Mouse (Mus musculus) midbrain, postnatal 0 days (tissue): ENCODE measurements around the gene Stk32b. TPM values are rescaled to one million over a fixed set of nuclear protein-coding genes. Genes with fewer than 3 reads are reported as not detected.

ENCODE experiments used
- ATAC-seq: fragments of 200-750 bp; cut with Nextera tagmentation; 2 replicates; pipeline ENCODE4 v1.8.0; 2017; ENCODE audit warnings: moderate number of reproducible peaks, mild to moderate bottlenecking, moderate TSS enrichment, moderate library complexity; ENCODE audit not compliant: low FRiP score
- DNase-seq: peaks from one replicate; pipeline ENCODE4 v3.0.0-alpha.2; 2015; ENCODE audit warnings: low spot score
- H3K27ac ChIP-seq: fragments of 300-500 bp; sonication (generic); 2 replicates; pipeline ENCODE4 v1.5.1; 2014; ENCODE audit warnings: low read depth, mild to moderate bottlenecking, low read length, mixed read lengths
- H3K27me3 ChIP-seq: fragments of 300-500 bp; sonication (generic); 2 replicates; pipeline ENCODE4 v1.6.1; 2014; ENCODE audit warnings: low read length, control low read depth, mixed read lengths; ENCODE audit not compliant: insufficient read depth
- H3K36me3 ChIP-seq: fragments of 300-500 bp; sonication (generic); 2 replicates; pipeline ENCODE4 v1.6.1; 2014; ENCODE audit warnings: low read length, control low read depth, mixed read lengths; ENCODE audit not compliant: insufficient read depth
- H3K4me1 ChIP-seq: fragments of 300-500 bp; sonication (generic); 2 replicates; pipeline ENCODE4 v1.6.1; 2014; ENCODE audit warnings: mild to moderate bottlenecking, control low read depth, antibody characterized with exemption, low read length, mixed read lengths; ENCODE audit not compliant: insufficient read depth
- H3K4me2 ChIP-seq: fragments of 300-500 bp; sonication (generic); 2 replicates; pipeline ENCODE4 v1.6.1; 2014; ENCODE audit warnings: low read depth, mild to moderate bottlenecking, low read length, mixed read lengths; ENCODE audit not compliant: poor library complexity, severe bottlenecking
- H3K4me3 ChIP-seq: fragments of 300-500 bp; sonication (generic); 2 replicates; pipeline ENCODE4 v1.5.1; 2014; ENCODE audit warnings: low read depth, mild to moderate bottlenecking, low read length, moderate library complexity
- H3K9ac ChIP-seq: fragments of 300-500 bp; sonication (generic); replicated peaks from 2 replicates; pipeline ENCODE4 v1.6.1; 2014; ENCODE audit warnings: mild to moderate bottlenecking, low read length, moderate library complexity, mixed read lengths; ENCODE audit not compliant: poor library complexity, severe bottlenecking
- H3K9me3 ChIP-seq: fragments of 300-500 bp; sonication (generic); 2 replicates; pipeline ENCODE4 v1.6.1; 2016; ENCODE audit warnings: low read length, control low read depth
- CTCF ChIP-seq: IDR thresholded peaks from 2 replicates; pipeline ENCODE4 v1.5.1; 2016; ENCODE audit warnings: antibody characterized with exemption, mild to moderate bottlenecking
- WGBS: fragments of 180-500 bp; shearing (Covaris S2); extraction: QIAGEN DNeasy Blood & Tissue Kit; methylation state at CpG from one replicate; pipeline ENCODE4 v1.1.7; 2014; 5-methylcytosine and 5-hydroxymethylcytosine counted together
- polyA plus RNA-seq: library from polyadenylated mRNA; unstranded; fragments of >200 nt; fragmentation: Nextera tagmentation; extraction: Ambion mirVana; gene quantifications from 2 replicates; pipeline ENCODE4 v1.2.1, GENCODE M21; 2015
- total RNA-seq: library from RNA; depleted of rRNA; stranded (reverse); fragments of >200 nt; gene quantifications from 2 replicates; pipeline ENCODE4 v1.2.3, GENCODE M21; 2014

Gene Stk32b
- total and polyA plus RNA-seq, 2 experiments from 2014 or later = 28.5 to 30.6 TPM

DNA sequence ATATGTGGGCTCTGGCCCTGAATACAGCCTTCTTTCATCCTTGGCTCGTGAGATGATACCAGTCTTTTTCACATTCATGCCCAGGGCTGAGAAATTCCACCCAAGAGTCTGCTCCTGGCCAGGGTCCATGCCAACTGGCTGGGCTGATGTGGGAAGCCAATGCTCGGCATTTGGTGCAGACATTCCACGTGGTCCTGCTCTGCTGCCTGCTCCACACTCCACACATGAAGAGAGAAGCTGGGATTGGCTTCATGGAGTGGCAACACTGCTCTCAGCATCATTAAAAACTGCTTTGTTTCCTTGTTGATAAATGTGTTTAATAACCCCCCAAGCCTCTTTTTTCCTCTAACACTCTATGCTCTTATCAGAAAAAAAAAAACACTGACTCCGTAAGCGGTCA is 61.8 kb downstream of the Stk32b start:
- WGBS = 67% methylated on average over 5 of the region's 5 CpGs
- DNase-seq = no peak
- Histone ChIP-seq H3K9ac (no peak overlapping the region), H3K4me1 (no peaks in the 10 kb centered on the region; the same call in 1 of the 2 replicates), H3K36me3 (no peaks in the 10 kb centered on the region), H3K4me3 (no peak overlapping the region), H3K9me3 (no peaks in the 10 kb centered on the region), H3K4me2 (no peak overlapping the region), H3K27me3 (no peaks in the 10 kb centered on the region), H3K27ac (no peak overlapping the region)
- no peak for TF ChIP-seq CTCF
- ATAC-seq = no peak

DNA sequence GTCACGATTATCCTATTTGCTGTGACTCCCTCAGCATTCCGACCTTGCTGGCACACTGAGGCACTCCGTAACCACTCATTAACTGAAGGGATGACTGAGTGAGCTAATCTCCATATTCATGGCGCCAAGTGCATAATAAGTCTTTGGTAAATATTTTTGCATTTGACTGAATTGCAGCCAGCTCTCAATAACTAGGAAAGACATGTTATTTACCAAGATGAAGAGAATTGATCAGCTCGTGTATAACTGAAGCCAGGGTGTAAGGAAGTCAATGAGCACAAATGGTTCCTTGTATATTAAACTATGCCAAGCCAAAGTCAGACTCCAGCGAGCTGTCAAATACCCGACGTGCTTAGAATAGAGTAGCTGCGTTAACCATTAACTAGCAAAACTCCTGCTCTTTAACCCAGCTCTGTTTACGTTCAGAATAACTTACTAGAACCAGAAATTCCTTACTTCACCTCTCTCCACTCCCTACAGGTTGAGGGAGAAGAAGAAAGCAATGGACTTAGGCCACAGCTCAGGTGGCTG is 66.2 kb downstream of the Stk32b start:
- H3K9ac ChIP-seq = no peak overlapping the region
- H3K4me3 ChIP-seq = no peak overlapping the region
- H3K27me3 ChIP-seq = no peaks in the 10 kb centered on the region
- no peaks in the 10 kb centered on the region for H3K9me3 ChIP-seq
- 47% methylated on average over 10 of the region's 10 CpGs for WGBS
- no peaks in the 10 kb centered on the region for H3K36me3 ChIP-seq
- H3K4me2 ChIP-seq = no peak overlapping the region
- no peaks in the 10 kb centered on the region; the same call in 1 of the 2 replicates for H3K4me1 ChIP-seq
- ATAC-seq = no peak
- TF ChIP-seq CTCF = no peak
- H3K27ac ChIP-seq = no peak overlapping the region
- peak; percentile 25 for DNase-seq

DNA sequence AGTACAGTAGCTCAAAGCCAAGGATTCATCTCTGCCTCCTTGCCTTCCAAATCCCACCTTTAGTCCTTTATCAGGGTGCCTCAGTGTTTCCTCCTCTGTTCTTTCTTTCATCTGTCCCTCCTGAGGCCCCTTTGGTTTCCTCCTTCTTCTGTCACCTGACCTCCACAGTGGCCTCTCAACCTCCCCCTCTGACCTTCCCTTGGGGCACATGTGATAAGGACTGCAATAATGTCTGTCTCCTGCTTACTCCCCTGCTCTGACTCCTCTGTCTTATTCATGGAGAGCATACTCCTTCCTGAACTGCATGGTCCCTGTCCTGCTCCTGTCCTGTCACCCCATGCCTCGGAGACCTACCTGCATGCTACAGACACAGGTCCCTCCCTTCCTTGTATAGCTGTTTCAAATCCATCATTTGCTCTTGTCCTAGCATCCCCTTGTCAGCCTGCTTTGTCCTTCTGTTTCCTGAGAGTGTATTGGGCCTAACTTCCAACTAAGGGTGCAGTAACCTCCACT is 66.8 kb downstream of the Stk32b start:
- H3K9ac ChIP-seq = no peak overlapping the region
- H3K4me3 ChIP-seq = no peak overlapping the region
- H3K36me3 ChIP-seq = no peaks in the 10 kb centered on the region
- TF ChIP-seq CTCF = no peak
- H3K4me2 ChIP-seq = no peak overlapping the region
- no peak overlapping the region for H3K27ac ChIP-seq
- H3K27me3 ChIP-seq = no peaks in the 10 kb centered on the region
- no peak for DNase-seq
- no peaks in the 10 kb centered on the region for H3K9me3 ChIP-seq
- no peaks in the 10 kb centered on the region; the same call in 1 of the 2 replicates for H3K4me1 ChIP-seq
- ATAC-seq = no peak
- 68% methylated on average over 1 of the region's 1 CpGs for WGBS

GRCm38 (mm10) chr5:37644082-37644481 is 72.9 kb downstream of the Stk32b start:
- TF ChIP-seq CTCF = no peak
- Histone ChIP-seq H3K4me1 (no peaks in the 10 kb centered on the region), H3K9me3 (no peaks in the 10 kb centered on the region), H3K4me3 (no peak overlapping the region), H3K36me3 (no peaks in the 10 kb centered on the region), H3K27ac (no peak overlapping the region), H3K9ac (no peak overlapping the region), H3K4me2 (no peak overlapping the region), H3K27me3 (no peaks in the 10 kb centered on the region)
- no peak for ATAC-seq
- WGBS = 44% methylated on average over 7 of the region's 7 CpGs
- DNase-seq = peak; percentile 27

GRCm38 (mm10) chr5:37642486-37642885 is 74.5 kb downstream of the Stk32b start:
- WGBS = 59% methylated on average over 7 of the region's 7 CpGs
- Histone ChIP-seq H3K27ac (no peak overlapping the region), H3K27me3 (no peaks in the 10 kb centered on the region), H3K4me2 (no peak overlapping the region), H3K9ac (no peak overlapping the region), H3K4me3 (no peak overlapping the region), H3K4me1 (no peaks in the 10 kb centered on the region), H3K36me3 (no peaks in the 10 kb centered on the region), H3K9me3 (no peaks in the 10 kb centered on the region)
- DNase-seq = peak; percentile 41
- no peak for ATAC-seq
- no peak for TF ChIP-seq CTCF

DNA sequence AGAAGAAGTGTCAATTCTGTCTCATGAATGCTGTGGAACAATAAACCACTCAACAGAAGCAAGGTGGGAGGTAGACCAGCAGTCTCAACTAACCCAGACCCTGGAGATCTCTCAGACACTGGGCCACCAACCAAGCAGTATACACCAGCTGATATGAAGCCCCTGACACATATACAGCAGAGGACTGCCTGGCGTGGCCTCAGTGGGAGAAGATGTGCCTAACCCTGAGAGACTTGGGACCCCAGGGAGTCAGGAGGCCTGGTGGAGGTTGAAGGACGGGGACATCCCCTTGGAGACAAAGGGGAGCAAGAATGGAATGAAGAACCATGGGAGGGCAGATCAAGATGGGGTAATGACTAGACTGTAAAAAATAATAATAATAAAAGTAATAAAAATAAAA is 82.2 kb downstream of the Stk32b start:
- WGBS = 83% methylated on average over 2 of the region's 2 CpGs
- H3K9ac ChIP-seq = no peak overlapping the region
- no peak for DNase-seq
- H3K27ac ChIP-seq = no peak overlapping the region
- H3K4me2 ChIP-seq = no peak overlapping the region
- H3K9me3 ChIP-seq = no peaks in the 10 kb centered on the region
- H3K36me3 ChIP-seq = no peaks in the 10 kb centered on the region
- TF ChIP-seq CTCF = no peak
- H3K4me1 ChIP-seq = no peaks in the 10 kb centered on the region
- no peak for ATAC-seq
- H3K4me3 ChIP-seq = no peak overlapping the region
- H3K27me3 ChIP-seq = no peaks in the 10 kb centered on the region
